Mouse (Mus musculus) stomach, postnatal 0 days (tissue): ENCODE measurements around the gene Scube3.

ENCODE experiments used
- CTCF ChIP-seq: IDR thresholded peaks from 2 replicates; pipeline ENCODE4 v1.5.1; 2016; ENCODE audit warnings: antibody characterized with exemption, low read depth, mild to moderate bottlenecking, moderate library complexity
- EP300 ChIP-seq: optimal IDR thresholded peaks from 2 replicates; pipeline ENCODE3; 2016; ENCODE audit warnings: antibody characterized with exemption

DNA sequence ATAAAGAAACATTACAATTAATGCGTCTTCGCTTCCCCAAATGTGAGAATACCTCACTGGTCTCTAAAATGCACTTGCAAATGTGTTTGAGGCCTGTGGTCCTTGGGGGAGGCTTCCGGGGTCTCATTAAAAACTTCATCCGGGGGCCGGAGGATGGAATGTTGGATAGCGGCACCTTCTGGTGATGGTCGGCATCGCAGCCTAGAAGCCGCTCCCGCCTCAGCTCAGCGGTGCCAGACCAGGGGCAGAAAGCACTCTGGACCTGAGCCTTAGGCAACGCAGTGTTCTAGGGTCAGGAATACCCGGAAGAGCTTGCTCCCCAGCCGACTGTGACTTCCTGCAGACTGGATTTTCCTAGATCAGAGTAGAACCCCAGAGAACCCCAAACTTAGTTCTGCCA lies 8.7 kb upstream of the Scube3 start:
- TF ChIP-seq CTCF (peak; percentile 82), EP300 (no peak)
